Mouse (Mus musculus): ENCODE results near the gene Pts. TPM values are rescaled to one million over a fixed set of nuclear protein-coding genes. Genes with fewer than 3 reads are reported as not detected.
A peak's percentile ranks its signal among the peaks of the same experiment; 100 is the strongest.

Gene Pts
- polyA plus RNA-seq, 1 experiment from 2014 or later, result 88.2 TPM

- Histone ChIP-seq H3K4me1 (replicated peaks; ENCODE audit: control insufficient read depth, insufficient read depth, low read length) (0 out of 2 replicates have a peak, but pooled peaks cover 5% of the 10 kb centered on the region), H3K36me3 (ENCODE audit: control insufficient read depth, insufficient read depth) (peaks cover 10% of the 10 kb centered on the region; the same call in 1 of the 2 replicates), H3K27me3 (replicated peaks; ENCODE audit: control insufficient read depth, insufficient read depth, low read length) (no peaks in the 10 kb centered on the region), H3K4me2 (replicated peaks; ENCODE audit: low read depth) (no peak overlapping the region), H3K9me3 (ENCODE audit: control insufficient read depth) (no peaks in the 10 kb centered on the region), H3K27ac (ENCODE audit: low read depth, low read length) (no peak overlapping the region), H3K4me3 (ENCODE audit: low read depth, low read length) (no peak overlapping the region), H3K9ac (ENCODE audit: low read depth, low read length) (no peak overlapping the region)
- 90% methylated on average over 5 of the region's 5 CpGs for WGBS
- TF ChIP-seq CTCF (IDR thresholded peaks at IDR 0.05; ENCODE audit: low read depth), result no peak
- ATAC-seq, result no peak
Observed at GRCm38 (mm10) chr9:50524936-50525335, 3.6 kb downstream of the Pts start.

- no peak for ATAC-seq
- no peaks in the 10 kb centered on the region for H3K27me3 ChIP-seq (replicated peaks; ENCODE audit: control insufficient read depth, insufficient read depth, low read length)
- H3K27ac ChIP-seq (ENCODE audit: low read depth, low read length), result no peak overlapping the region
- H3K36me3 ChIP-seq (ENCODE audit: control insufficient read depth, insufficient read depth), result peaks cover 10% of the 10 kb centered on the region; the same call in 1 of the 2 replicates
- H3K4me2 ChIP-seq (replicated peaks; ENCODE audit: low read depth), result no peak overlapping the region
- H3K9me3 ChIP-seq (ENCODE audit: control insufficient read depth), result no peaks in the 10 kb centered on the region
- 82% methylated on average over 5 of the region's 5 CpGs for WGBS
- no peak overlapping the region for H3K4me3 ChIP-seq (ENCODE audit: low read depth, low read length)
- H3K9ac ChIP-seq (ENCODE audit: low read depth, low read length), result no peak overlapping the region
- TF ChIP-seq CTCF (IDR thresholded peaks at IDR 0.05; ENCODE audit: low read depth), result no peak
- 0 out of 2 replicates have a peak, but pooled peaks cover under 1% of the 10 kb centered on the region for H3K4me1 ChIP-seq (replicated peaks; ENCODE audit: control insufficient read depth, insufficient read depth, low read length)
Observed at GRCm38 (mm10) chr9:50522574-50522973, 6.0 kb downstream of the Pts start.

- no peaks in the 10 kb centered on the region for H3K4me1 ChIP-seq (replicated peaks; ENCODE audit: control insufficient read depth, insufficient read depth, low read length)
- 52% methylated on average over 2 of the region's 2 CpGs for WGBS
Observed at GRCm38 (mm10) chr9:50521562-50521961, 7.0 kb downstream of the Pts start.

GRCm38 (mm10) chr9:50520748-50521147 is 7.8 kb downstream of the Pts start:
- 91% methylated on average over 6 of the region's 6 CpGs for WGBS
- Histone ChIP-seq H3K9me3 (ENCODE audit: control insufficient read depth) (no peaks in the 10 kb centered on the region), H3K27me3 (replicated peaks; ENCODE audit: control insufficient read depth, insufficient read depth, low read length) (no peaks in the 10 kb centered on the region), H3K4me3 (ENCODE audit: low read depth, low read length) (no peak overlapping the region), H3K9ac (ENCODE audit: low read depth, low read length) (no peak overlapping the region), H3K4me1 (replicated peaks; ENCODE audit: control insufficient read depth, insufficient read depth, low read length) (no peaks in the 10 kb centered on the region), H3K36me3 (ENCODE audit: control insufficient read depth, insufficient read depth) (peaks cover 10% of the 10 kb centered on the region; the same call in 1 of the 2 replicates), H3K4me2 (replicated peaks; ENCODE audit: low read depth) (no peak overlapping the region), H3K27ac (ENCODE audit: low read depth, low read length) (no peak overlapping the region)
- TF ChIP-seq CTCF (IDR thresholded peaks at IDR 0.05; ENCODE audit: low read depth), result no peak
- ATAC-seq, result no peak

More at GRCm38 (mm10) chr9:50521562-50521961, 7.0 kb downstream of the Pts start:
- Histone ChIP-seq H3K4me3 (ENCODE audit: low read depth, low read length) (no peak overlapping the region), H3K36me3 (ENCODE audit: control insufficient read depth, insufficient read depth) (peaks cover 10% of the 10 kb centered on the region; the same call in 1 of the 2 replicates), H3K9ac (ENCODE audit: low read depth, low read length) (no peak overlapping the region), H3K27ac (ENCODE audit: low read depth, low read length) (no peak overlapping the region), H3K4me2 (replicated peaks; ENCODE audit: low read depth) (no peak overlapping the region), H3K27me3 (replicated peaks; ENCODE audit: control insufficient read depth, insufficient read depth, low read length) (no peaks in the 10 kb centered on the region), H3K9me3 (ENCODE audit: control insufficient read depth) (no peaks in the 10 kb centered on the region)
- TF ChIP-seq CTCF (IDR thresholded peaks at IDR 0.05; ENCODE audit: low read depth), result peak; percentile 50
- ATAC-seq, result no peak

- Histone ChIP-seq H3K4me3 (ENCODE audit: low read depth, low read length) (no peak overlapping the region), H3K4me2 (replicated peaks; ENCODE audit: low read depth) (no peak overlapping the region), H3K27me3 (replicated peaks; ENCODE audit: control insufficient read depth, insufficient read depth, low read length) (no peaks in the 10 kb centered on the region), H3K4me1 (replicated peaks; ENCODE audit: control insufficient read depth, insufficient read depth, low read length) (no peaks in the 10 kb centered on the region), H3K27ac (ENCODE audit: low read depth, low read length) (no peak overlapping the region), H3K9ac (ENCODE audit: low read depth, low read length) (no peak overlapping the region), H3K36me3 (ENCODE audit: control insufficient read depth, insufficient read depth) (peaks cover 10% of the 10 kb centered on the region; the same call in 1 of the 2 replicates), H3K9me3 (ENCODE audit: control insufficient read depth) (no peaks in the 10 kb centered on the region)
- no peak for ATAC-seq
- TF ChIP-seq CTCF (IDR thresholded peaks at IDR 0.05; ENCODE audit: low read depth), result peak; percentile 76
- WGBS, result 17% methylated on average over 2 of the region's 2 CpGs
Observed at GRCm38 (mm10) chr9:50518781-50519180, 9.7 kb downstream of the Pts start.

GRCm38 (mm10) chr9:50515462-50515861 is 13.1 kb downstream of the Pts start:
- Histone ChIP-seq H3K4me3 (ENCODE audit: low read depth, low read length) (no peak overlapping the region), H3K27me3 (replicated peaks; ENCODE audit: control insufficient read depth, insufficient read depth, low read length) (no peaks in the 10 kb centered on the region), H3K4me1 (replicated peaks; ENCODE audit: control insufficient read depth, insufficient read depth, low read length) (no peaks in the 10 kb centered on the region), H3K4me2 (replicated peaks; ENCODE audit: low read depth) (no peak overlapping the region), H3K9ac (ENCODE audit: low read depth, low read length) (no peak overlapping the region), H3K9me3 (ENCODE audit: control insufficient read depth) (no peaks in the 10 kb centered on the region), H3K36me3 (ENCODE audit: control insufficient read depth, insufficient read depth) (no peaks in the 10 kb centered on the region), H3K27ac (ENCODE audit: low read depth, low read length) (no peak overlapping the region)
- WGBS, result 36% methylated on average over 5 of the region's 5 CpGs
- peak; percentile 69 for ATAC-seq
- no peak for TF ChIP-seq CTCF (IDR thresholded peaks at IDR 0.05; ENCODE audit: low read depth)

GRCm38 (mm10) chr9:50507570-50507969 is 21.0 kb downstream of the Pts start:
- TF ChIP-seq CTCF (IDR thresholded peaks at IDR 0.05; ENCODE audit: low read depth), result no peak
- Histone ChIP-seq H3K27ac (ENCODE audit: low read depth, low read length) (no peak overlapping the region), H3K4me3 (ENCODE audit: low read depth, low read length) (no peak overlapping the region), H3K27me3 (replicated peaks; ENCODE audit: control insufficient read depth, insufficient read depth, low read length) (no peaks in the 10 kb centered on the region), H3K4me2 (replicated peaks; ENCODE audit: low read depth) (no peak overlapping the region), H3K9me3 (ENCODE audit: control insufficient read depth) (no peaks in the 10 kb centered on the region), H3K9ac (ENCODE audit: low read depth, low read length) (no peak overlapping the region), H3K36me3 (ENCODE audit: control insufficient read depth, insufficient read depth) (no peaks in the 10 kb centered on the region), H3K4me1 (replicated peaks; ENCODE audit: control insufficient read depth, insufficient read depth, low read length) (no peaks in the 10 kb centered on the region)
- no peak for ATAC-seq
- 31% methylated on average over 7 of the region's 7 CpGs for WGBS
